Mouse (Mus musculus): ENCODE data around the gene Zfp982. TPM values are rescaled to one million over a fixed set of nuclear protein-coding genes. Genes with fewer than 3 reads are reported as not detected.
"Not testable (repeated sequence)": the region's sequence is repeated elsewhere in the genome, so short reads cannot be mapped to it uniquely, and the experiment has no call there.

Zfp982 gene
- total and polyA plus RNA-seq, 3 experiments, result 0.99 to 1.7 TPM; not detected in 1

GRCm38 (mm10) chr4:147554361-147554760, 62.1 kb downstream of the Zfp982 start:
- H3K4me1 ChIP-seq (ENCODE audit: control insufficient read depth in 1 of 2, insufficient read depth in 2 of 2, low read length in 2 of 2); H3K27me3 ChIP-seq (ENCODE audit: control insufficient read depth in 1 of 2, insufficient read depth in 2 of 2, low read length in 2 of 2); H3K79me2 ChIP-seq (ENCODE audit: control insufficient read depth, insufficient read depth, low read length, poor library complexity); H3K4me3 ChIP-seq (ENCODE audit: control insufficient read depth in 1 of 2, insufficient read depth in 1 of 2, low read depth in 2 of 2, low read length in 2 of 2); H3K36me3 ChIP-seq (ENCODE audit: control insufficient read depth in 1 of 2, insufficient read depth in 2 of 2, low read length in 2 of 2); H3K9me3 ChIP-seq (replicated peaks; ENCODE audit: insufficient read depth, low read length); DNase-seq (ENCODE audit: low read depth, low spot score); H3K27ac ChIP-seq (ENCODE audit: control insufficient read depth, low read depth, low read length); H3K9ac ChIP-seq (ENCODE audit: control insufficient read depth, low read depth, low read length, poor library complexity, severe bottlenecking): not testable (repeated sequence)

DNA sequence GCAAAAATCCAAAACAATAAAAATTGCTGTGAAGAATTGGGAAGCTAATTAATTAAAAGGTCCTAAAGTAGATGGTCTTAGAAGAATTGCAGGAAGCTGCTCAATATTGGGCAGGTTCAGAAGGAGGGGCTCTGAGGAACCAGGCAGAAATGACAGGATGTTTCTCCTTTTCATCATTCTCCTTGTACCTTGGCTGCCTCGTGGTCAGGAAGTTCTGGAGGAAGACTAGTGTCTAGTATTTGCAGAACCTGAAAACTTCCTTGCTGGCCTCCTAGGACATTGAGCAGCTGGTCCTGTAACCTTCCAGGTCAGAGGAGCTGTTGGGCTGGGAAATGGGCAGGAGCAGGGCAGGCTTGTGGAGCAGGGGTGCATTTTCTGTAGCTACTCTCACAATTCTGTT, 64.7 kb downstream of the Zfp982 start:
- H3K9me3 ChIP-seq (replicated peaks; ENCODE audit: insufficient read depth, low read length); H3K27me3 ChIP-seq (ENCODE audit: control insufficient read depth in 1 of 2, insufficient read depth in 2 of 2, low read length in 2 of 2); H3K79me2 ChIP-seq (ENCODE audit: control insufficient read depth, insufficient read depth, low read length, poor library complexity); DNase-seq (ENCODE audit: low read depth, low spot score); H3K27ac ChIP-seq (ENCODE audit: control insufficient read depth, low read depth, low read length); H3K4me1 ChIP-seq (ENCODE audit: control insufficient read depth in 1 of 2, insufficient read depth in 2 of 2, low read length in 2 of 2); H3K36me3 ChIP-seq (ENCODE audit: control insufficient read depth in 1 of 2, insufficient read depth in 2 of 2, low read length in 2 of 2); H3K9ac ChIP-seq (ENCODE audit: control insufficient read depth, low read depth, low read length, poor library complexity, severe bottlenecking); H3K4me3 ChIP-seq (ENCODE audit: control insufficient read depth in 1 of 2, insufficient read depth in 1 of 2, low read depth in 2 of 2, low read length in 2 of 2): not testable (repeated sequence)

- not testable (repeated sequence) for H3K36me3 ChIP-seq (ENCODE audit: control insufficient read depth in 1 of 2, insufficient read depth in 2 of 2, low read length in 2 of 2); H3K79me2 ChIP-seq (ENCODE audit: control insufficient read depth, insufficient read depth, low read length, poor library complexity); DNase-seq (ENCODE audit: low read depth, low spot score); H3K9ac ChIP-seq (ENCODE audit: control insufficient read depth, low read depth, low read length, poor library complexity, severe bottlenecking); H3K4me3 ChIP-seq (ENCODE audit: control insufficient read depth in 1 of 2, insufficient read depth in 1 of 2, low read depth in 2 of 2, low read length in 2 of 2); H3K4me1 ChIP-seq (ENCODE audit: control insufficient read depth in 1 of 2, insufficient read depth in 2 of 2, low read length in 2 of 2); H3K27ac ChIP-seq (ENCODE audit: control insufficient read depth, low read depth, low read length); H3K9me3 ChIP-seq (replicated peaks; ENCODE audit: insufficient read depth, low read length); H3K27me3 ChIP-seq (ENCODE audit: control insufficient read depth in 1 of 2, insufficient read depth in 2 of 2, low read length in 2 of 2)
Measured at GRCm38 (mm10) chr4:147558011-147558410, 65.8 kb downstream of the Zfp982 start.

- not testable (repeated sequence) for H3K9me3 ChIP-seq (replicated peaks; ENCODE audit: insufficient read depth, low read length); DNase-seq (ENCODE audit: low read depth, low spot score); H3K79me2 ChIP-seq (ENCODE audit: control insufficient read depth, insufficient read depth, low read length, poor library complexity); H3K27ac ChIP-seq (ENCODE audit: control insufficient read depth, low read depth, low read length); H3K9ac ChIP-seq (ENCODE audit: control insufficient read depth, low read depth, low read length, poor library complexity, severe bottlenecking); H3K4me3 ChIP-seq (ENCODE audit: control insufficient read depth in 1 of 2, insufficient read depth in 1 of 2, low read depth in 2 of 2, low read length in 2 of 2); H3K27me3 ChIP-seq (ENCODE audit: control insufficient read depth in 1 of 2, insufficient read depth in 2 of 2, low read length in 2 of 2); H3K4me1 ChIP-seq (ENCODE audit: control insufficient read depth in 1 of 2, insufficient read depth in 2 of 2, low read length in 2 of 2); H3K36me3 ChIP-seq (ENCODE audit: control insufficient read depth in 1 of 2, insufficient read depth in 2 of 2, low read length in 2 of 2)
Measured at GRCm38 (mm10) chr4:147559096-147559495, 66.9 kb downstream of the Zfp982 start.

Other genes with a start within 250 kb of the Zfp982 start
- 0.19 and 0.23 TPM in 2 replicates for gene Zfp988, start 186.7 kb upstream of the Zfp982 start, total RNA-seq (2012; rRNA removed)
- gene Zfp988, start 186.7 kb upstream of the Zfp982 start, polyA plus RNA-seq (2012; ENCODE audit: insufficient read depth in 1 of 2, insufficient read length in 2 of 2, low read depth in 1 of 2, low replicate concordance in 2 of 2, missing spikeins in 1 of 2), result under 1 TPM in 1 of 2 experiments, not detected in 1; 0.43 TPM
- 0.23 and 0.58 TPM in 2 replicates for gene Zfp978, start 131.1 kb upstream of the Zfp982 start, total RNA-seq (2012; rRNA removed)
- gene Zfp978, start 131.1 kb upstream of the Zfp982 start, polyA plus RNA-seq (2012; ENCODE audit: insufficient read depth in 1 of 2, insufficient read length in 2 of 2, low read depth in 1 of 2, low replicate concordance in 2 of 2, missing spikeins in 1 of 2), result under 1 TPM in 1 of 2 experiments, not detected in 1; 0.28 TPM
- 0.13 and 0.27 TPM in 2 replicates for gene Gm16503, start 47.8 kb downstream of the Zfp982 start, total RNA-seq (2012; rRNA removed)
- gene Gm16503, start 47.8 kb downstream of the Zfp982 start, polyA plus RNA-seq (2012; ENCODE audit: insufficient read depth in 1 of 2, insufficient read length in 2 of 2, low read depth in 1 of 2, low replicate concordance in 2 of 2, missing spikeins in 1 of 2), result under 1 TPM in 1 of 2 experiments, not detected in 1; 0.14 TPM
- 0.49 and 0.54 TPM in 2 replicates for gene Zfp985, start 60.9 kb downstream of the Zfp982 start, total RNA-seq (2012; rRNA removed)
- gene Zfp985, start 60.9 kb downstream of the Zfp982 start, polyA plus RNA-seq (2012; ENCODE audit: insufficient read depth in 1 of 2, insufficient read length in 2 of 2, low read depth in 1 of 2, low replicate concordance in 2 of 2, missing spikeins in 1 of 2), result 1 to 10 TPM in 1 of 2 experiments, not detected in 1; 1.2 TPM
- gene Zfp979, start 150.1 kb downstream of the Zfp982 start, total RNA-seq (2012; rRNA removed), result 12.1 and 14.3 TPM in 2 replicates
- gene Zfp979, start 150.1 kb downstream of the Zfp982 start, polyA plus RNA-seq (2012; ENCODE audit: insufficient read depth in 1 of 2, insufficient read length in 2 of 2, low read depth in 1 of 2, low replicate concordance in 2 of 2, missing spikeins in 1 of 2), result 10 to 100 TPM in 1 of 2 experiments, 1 to 10 TPM in 1; 7.9 to 76.0 TPM
- gene Zfp534, start 210.1 kb downstream of the Zfp982 start, total RNA-seq (2012; rRNA removed), result not detected in 2 replicates
- gene Zfp534, start 210.1 kb downstream of the Zfp982 start, polyA plus RNA-seq (2012; ENCODE audit: insufficient read depth in 1 of 2, insufficient read length in 2 of 2, low read depth in 1 of 2, low replicate concordance in 2 of 2, missing spikeins in 1 of 2), result under 1 TPM in 1 of 2 experiments, not detected in 1; 0.13 TPM

Measured in MEL (cell line).